Mouse (Mus musculus): ENCODE measurements at regions not wholly inside any gene's neighbourhood (a gene's known extent, or its start where the extent isn't known, plus 50 kb on each side); places are given as distances from the start of the nearest gene placed in this dataset.
A peak's percentile ranks its signal among the peaks of the same experiment; 100 is the strongest.

DNA sequence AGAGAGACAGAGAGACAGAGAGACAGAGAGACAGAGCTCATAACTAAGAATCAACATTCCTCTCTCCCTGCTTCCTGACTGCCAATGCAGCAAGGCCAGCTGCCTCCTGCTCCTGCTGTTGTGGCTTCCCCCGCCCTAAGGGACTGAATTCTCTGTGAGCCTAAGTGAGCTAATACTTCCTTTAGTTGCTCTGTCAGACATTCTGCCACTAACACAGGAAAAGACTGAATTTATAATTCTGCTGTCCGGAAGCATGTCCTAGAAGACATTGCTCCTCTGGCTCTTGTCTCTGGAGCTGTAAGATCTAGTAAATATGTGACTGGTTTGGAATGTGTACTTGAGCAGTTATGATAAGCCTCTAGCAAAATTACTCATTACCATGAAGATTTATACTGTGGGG is 176.7 kb downstream of the Pfkfb3 start:
- TF ChIP-seq POLR2A (IDR thresholded peaks at IDR 0.05; ENCODE audit: insufficient read length, low read depth): no peak
- no peak for TF ChIP-seq MAX (IDR thresholded peaks at IDR 0.05; ENCODE audit: low read depth)
- no peak for TF ChIP-seq POLR2AphosphoS2 (IDR thresholded peaks at IDR 0.05; ENCODE audit: insufficient read length, low read depth)
- TF ChIP-seq TCF12 (IDR thresholded peaks at IDR 0.05; ENCODE audit: insufficient read depth, poor library complexity, severe bottlenecking): no peak
- TF ChIP-seq MYOG (IDR thresholded peaks at IDR 0.05; ENCODE audit: control insufficient read depth in 1 of 3, insufficient read depth in 1 of 3, insufficient read length in 2 of 3, low read depth in 2 of 3): peak in 1 of 3 experiments; percentile 71
- peak in 2 of 3 experiments; percentile 3 to 66 for TF ChIP-seq MYOD1 (IDR thresholded peaks at IDR 0.05; ENCODE audit: control insufficient read depth in 1 of 3, insufficient read length in 2 of 3, low read depth in 2 of 3)
- no peak for TF ChIP-seq USF1 (IDR thresholded peaks at IDR 0.05; ENCODE audit: low read depth)
